Mouse (Mus musculus): ENCODE measurements around the gene Phtf2. TPM values are rescaled to one million over a fixed set of nuclear protein-coding genes. Genes with fewer than 3 reads are reported as not detected.
A peak's percentile ranks its signal among the peaks of the same experiment; 100 is the strongest.

The Phtf2 gene
- 39.4 and 52.6 TPM in 2 replicates for total RNA-seq (2017)

DNA sequence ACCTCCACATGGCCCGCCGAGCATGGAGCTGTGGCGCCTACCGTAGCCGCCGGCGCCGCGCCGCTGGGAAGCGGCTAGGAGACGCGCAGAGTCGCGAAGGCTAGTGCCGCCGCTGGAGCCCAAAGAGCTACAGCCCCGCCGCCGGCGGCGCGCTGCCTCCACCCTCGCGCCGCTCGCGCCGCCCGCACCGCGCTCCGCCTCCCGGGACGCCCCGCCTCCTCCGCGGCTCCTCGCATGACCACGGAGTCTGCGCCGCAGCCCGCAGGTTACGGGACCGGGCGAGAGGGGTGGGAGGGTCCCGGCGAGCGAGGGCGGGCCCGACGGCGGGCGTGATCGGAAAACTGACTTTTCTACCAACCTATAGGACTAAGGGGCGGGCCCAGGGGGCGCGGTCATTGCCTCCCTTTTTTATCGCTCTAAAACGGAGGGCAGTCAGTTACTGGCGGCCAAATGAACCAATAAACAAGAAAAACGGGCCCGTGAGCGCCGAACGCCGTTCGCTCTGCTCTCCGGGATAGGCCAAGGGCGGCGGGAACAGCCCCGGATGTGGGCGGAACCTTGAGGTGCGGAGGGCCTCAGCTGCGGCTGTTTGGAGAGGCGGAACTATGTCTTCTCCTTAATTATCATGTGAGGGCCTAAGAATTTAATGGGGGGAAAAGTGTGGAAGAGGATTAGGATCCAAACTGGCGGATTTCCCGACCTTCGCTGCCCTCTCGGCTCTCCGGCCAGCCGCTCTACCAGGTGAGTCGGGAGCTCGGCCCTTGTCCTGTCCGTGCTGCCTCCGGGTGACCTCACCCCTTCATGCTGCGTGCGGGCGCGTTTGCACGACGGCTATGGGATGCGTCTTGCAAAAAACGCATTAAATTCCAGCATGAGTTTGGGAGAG is at the start of gene Phtf2, which contains the start of gene Tmem60:
TSS of gene Phtf2 (minus strand) at position 210 of the 886 bp plus-strand sequence.
TSS of gene Tmem60 (plus strand) at position 277 of the 886 bp plus-strand sequence.
- ATAC-seq (ENCODE audit: extremely low read depth, insufficient number of reproducible peaks, low FRiP score, poor library complexity, severe bottlenecking): peak; percentile 92

DNA sequence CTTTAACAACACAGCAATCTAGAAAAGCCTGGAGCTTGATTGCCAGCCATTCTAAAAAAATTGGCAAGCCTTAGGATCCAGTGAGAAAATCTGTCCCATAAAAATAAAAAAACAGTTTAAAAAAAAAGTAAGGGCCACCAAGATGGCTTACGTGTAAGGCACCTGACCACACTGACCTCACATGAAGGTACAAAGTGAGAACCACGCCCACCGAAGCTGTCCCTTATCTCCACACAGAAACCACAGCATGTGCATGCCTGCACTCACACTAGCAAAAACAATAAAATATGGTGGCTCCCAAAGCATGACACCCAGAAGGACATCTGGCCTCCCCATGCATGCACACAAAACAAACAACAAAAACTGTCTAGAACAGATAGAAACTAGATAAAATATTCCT is 49.4 kb upstream of the Phtf2 start:
- ATAC-seq (ENCODE audit: extremely low read depth, insufficient number of reproducible peaks, low FRiP score, poor library complexity, severe bottlenecking): no peak

DNA sequence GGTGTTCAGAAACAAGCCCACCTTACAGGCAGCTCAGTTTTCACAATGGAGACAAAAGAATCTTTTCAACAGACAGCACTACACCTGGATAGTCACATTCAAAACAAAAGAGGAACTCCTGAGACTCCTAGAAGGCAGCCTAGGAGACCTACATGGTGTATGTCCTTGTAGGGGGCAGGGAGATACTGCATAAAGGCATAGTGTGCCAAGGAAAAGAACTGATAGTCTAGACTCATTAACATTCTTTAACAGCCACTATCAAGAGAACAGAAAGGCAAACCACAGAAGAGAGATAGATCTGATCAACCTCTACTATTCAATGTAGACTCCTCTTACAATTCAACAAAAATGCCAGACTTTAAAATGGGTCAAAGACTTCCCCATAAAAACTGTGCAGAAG is 48.5 kb upstream of the Phtf2 start:
- no peak; the same call in 1 of the 2 replicates for ATAC-seq (ENCODE audit: extremely low read depth, insufficient number of reproducible peaks, low FRiP score, poor library complexity, severe bottlenecking)

DNA sequence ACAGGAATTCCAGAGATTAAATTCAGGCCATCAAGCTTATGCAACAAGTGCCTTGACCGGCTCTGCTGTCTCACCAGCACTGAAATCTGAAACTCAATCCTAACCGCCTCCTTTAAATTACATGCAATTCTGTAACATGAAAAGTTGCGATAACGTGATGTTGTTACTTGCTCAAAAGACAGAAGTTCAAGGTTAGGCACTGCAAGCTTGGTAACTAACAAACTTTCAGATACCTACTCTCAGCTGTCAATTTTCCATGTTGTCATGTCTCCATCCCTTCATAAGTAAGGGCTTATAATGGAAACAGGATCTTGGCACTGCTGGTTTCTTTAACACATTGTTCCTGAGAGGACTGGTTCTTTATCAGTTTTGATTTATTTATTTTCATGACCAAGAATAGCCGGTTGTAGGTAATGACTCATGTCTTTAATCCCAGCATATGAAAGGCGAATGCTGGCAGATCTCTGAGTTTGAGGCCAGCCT is 47.8 kb upstream of the Phtf2 start:
- no peak for ATAC-seq (ENCODE audit: extremely low read depth, insufficient number of reproducible peaks, low FRiP score, poor library complexity, severe bottlenecking)

DNA sequence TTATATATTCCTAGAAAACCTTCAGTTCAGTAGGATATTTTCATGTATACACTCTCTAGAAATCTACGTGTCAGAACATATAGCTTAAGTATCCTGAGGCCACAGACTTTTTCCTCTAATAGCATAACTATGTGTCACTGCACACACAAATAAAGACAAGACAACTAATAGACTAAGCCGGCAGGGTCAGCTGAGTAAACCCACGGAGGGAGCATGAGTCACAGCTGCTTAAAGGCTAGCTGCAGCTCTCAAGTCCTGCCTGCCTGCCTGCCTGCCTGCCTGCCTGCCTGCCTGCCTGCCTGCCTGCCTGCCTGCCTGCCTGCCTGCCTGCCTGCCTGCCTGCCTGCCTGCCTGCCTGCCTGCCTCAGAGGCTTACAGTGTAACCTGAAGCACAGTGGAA is 43.5 kb upstream of the Phtf2 start:
- ATAC-seq (ENCODE audit: extremely low read depth, insufficient number of reproducible peaks, low FRiP score, poor library complexity, severe bottlenecking): no peak

DNA sequence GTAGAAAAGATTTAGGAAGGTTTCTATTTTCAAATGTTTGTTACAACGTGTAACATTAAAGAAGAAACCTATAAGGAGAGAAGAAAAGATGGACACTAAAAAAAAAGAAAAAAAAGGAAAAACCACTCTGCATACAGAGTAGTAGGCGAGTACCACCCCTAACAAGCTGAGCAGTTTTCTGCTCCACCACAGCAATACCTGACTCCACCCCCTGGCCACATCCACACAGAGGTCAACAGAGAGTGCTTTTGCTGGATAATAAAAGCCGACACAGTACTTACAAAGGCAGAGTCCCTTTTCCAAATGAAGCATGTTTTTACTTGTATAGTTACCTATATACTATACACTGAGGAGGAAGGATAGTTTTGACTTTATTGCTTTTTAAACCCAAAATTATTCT is 42.7 kb upstream of the Phtf2 start:
- no peak for ATAC-seq (ENCODE audit: extremely low read depth, insufficient number of reproducible peaks, low FRiP score, poor library complexity, severe bottlenecking)

DNA sequence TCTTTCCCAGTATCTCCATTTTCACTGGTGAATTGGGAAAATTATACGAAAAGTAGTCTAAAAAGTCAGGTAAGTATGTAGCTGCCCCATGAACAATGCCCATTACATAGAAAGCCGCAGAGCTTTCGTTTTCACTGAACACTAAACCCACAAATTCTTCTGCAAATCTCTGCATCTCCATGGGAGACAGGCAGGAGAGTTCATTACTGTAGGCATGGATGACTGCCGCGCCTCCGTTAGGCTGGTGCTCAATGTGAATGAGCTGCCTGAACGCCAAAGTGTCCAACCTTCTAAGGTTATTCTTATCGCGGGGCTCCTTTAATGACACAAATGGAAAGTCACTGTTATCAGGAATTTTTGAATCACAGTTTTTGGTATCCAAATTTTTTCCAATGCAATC is 37.6 kb upstream of the Phtf2 start:
- ATAC-seq (ENCODE audit: extremely low read depth, insufficient number of reproducible peaks, low FRiP score, poor library complexity, severe bottlenecking): no peak

DNA sequence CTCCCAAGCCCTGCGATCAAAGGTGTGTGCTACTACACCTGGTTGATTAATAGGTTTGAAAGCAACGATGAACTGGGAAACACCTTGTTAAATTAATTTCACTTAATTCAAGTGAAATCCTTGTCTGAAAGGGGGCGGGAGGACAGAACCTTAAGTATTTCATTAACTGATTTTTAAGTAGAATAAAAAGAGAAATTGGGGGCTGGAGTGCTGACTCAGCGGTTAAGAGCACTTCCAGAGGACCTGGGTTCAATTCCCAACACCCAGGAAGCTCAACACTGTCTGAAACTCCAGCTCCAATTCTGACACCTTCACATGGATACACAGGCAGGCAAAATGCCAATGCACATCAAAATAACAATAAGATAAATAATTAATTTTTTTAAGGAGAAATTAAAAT is 37.0 kb upstream of the Phtf2 start:
- ATAC-seq (ENCODE audit: extremely low read depth, insufficient number of reproducible peaks, low FRiP score, poor library complexity, severe bottlenecking): no peak

DNA sequence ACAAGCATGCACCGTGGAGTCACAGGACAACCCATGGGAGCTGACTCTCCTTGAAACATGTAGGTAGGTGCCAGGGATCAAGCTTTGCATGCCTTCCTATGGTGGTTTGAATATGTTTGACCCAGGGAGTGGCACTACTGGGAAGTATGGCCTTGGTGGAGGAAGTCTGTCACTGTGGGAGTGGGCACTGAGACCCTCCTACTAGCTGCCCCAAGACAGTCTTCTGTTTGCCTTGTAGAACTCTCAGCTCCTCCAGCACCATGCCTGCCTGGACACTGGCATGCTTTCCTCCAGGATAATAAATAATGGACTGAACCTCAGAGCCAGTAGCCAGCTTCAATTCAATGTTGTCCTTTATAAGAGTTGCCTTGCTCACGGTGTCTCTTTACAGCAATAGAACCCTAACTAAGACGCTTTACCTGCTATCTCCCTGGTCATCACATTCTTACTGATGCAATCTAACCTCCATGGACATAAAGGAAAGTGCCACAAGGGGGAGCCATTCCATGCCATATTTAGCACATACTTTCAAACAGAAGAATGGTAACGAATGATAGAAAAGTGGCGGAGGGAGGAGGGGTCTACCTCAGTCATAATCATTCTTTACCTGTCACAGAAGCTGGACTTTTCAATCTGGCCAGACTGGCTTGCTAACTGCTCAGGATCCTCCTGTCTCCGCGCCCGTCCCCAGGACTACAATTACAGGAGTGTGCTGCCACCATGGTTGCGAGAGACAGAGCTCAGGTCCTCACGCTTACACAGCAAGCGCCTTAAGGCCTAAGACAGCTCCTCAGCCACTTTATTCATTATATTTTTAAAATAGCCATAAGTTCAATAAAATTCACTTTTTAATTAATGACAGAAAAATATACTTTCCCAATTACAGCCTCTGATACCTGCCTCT is 31.7 kb upstream of the Phtf2 start:
- peak; percentile 74 for ATAC-seq (ENCODE audit: extremely low read depth, insufficient number of reproducible peaks, low FRiP score, poor library complexity, severe bottlenecking)

DNA sequence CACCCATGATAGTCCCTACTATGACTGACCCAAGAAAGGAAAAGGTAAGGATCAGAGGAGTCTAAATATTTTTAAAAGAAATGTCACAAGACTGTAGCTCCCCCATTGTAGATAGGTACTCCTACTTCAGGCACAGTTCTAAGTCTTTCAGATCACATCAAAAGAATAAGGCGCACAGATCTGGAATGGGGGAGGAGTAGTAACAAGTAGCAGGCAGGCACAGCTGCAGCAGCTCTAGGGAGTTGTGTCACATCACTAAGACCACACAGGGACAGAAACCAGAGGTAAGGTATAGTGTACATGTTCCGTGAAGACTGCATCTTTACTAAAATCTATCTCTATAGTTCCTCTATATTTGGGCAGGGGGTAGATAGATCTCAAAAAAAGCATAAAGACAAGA is 29.8 kb upstream of the Phtf2 start:
- no peak for ATAC-seq (ENCODE audit: extremely low read depth, insufficient number of reproducible peaks, low FRiP score, poor library complexity, severe bottlenecking)

DNA sequence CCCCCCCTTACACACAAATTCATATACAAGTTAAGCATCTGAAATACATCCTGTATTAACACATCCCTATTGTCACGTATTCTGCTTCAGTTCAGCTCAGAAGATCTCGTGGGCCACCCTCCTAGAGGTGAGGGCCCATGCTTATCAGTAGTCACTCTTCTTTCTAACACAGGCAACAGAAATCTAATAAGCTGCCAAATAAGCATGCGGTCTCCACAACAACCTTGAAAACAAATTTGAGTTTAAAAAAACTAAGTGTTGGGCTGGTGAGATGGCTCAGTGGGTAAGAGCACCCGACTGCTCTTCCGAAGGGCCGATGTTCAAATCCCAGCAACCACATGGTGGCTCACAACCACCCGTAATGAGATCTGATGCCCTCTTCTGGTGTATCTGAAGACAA is 24.3 kb upstream of the Phtf2 start:
- no peak for ATAC-seq (ENCODE audit: extremely low read depth, insufficient number of reproducible peaks, low FRiP score, poor library complexity, severe bottlenecking)

DNA sequence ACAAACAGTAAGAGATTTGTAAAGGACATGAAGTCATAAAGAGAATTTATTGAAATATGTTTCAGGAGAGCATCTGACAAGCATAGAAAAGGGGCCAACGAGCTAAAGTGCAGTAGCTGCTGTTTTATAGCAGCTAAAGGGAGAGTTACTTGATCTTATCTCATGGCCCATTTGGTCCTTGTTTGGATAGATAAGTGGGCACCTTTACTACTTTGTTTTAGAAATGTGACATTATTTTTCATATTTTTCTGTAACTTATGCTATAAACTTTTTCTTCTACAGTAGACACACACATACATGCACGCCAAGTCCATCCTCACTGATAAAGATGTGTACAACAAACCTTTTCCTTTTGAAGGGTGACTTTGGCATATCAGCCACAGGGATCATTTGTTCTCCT is 23.5 kb upstream of the Phtf2 start:
- ATAC-seq (ENCODE audit: extremely low read depth, insufficient number of reproducible peaks, low FRiP score, poor library complexity, severe bottlenecking): no peak

DNA sequence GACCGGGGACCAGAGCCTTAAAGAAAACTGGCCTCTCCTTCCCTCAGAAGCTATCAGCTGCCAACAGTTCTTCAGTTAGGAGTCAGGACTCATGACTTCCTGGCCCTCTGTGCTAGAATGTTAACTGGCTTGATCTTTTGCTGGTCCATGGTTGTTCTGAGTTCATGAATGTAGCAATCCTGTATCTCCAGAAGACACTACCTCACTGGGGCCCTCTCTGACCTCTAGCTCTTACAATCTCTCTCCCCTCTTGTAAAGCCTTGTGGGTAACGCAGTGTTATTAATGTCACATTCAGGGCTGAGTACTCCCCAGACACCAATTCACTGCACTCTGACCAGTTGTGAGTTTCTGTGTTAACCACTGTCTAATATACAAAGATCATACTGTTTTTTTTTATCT is 22.7 kb upstream of the Phtf2 start:
- no peak for ATAC-seq (ENCODE audit: extremely low read depth, insufficient number of reproducible peaks, low FRiP score, poor library complexity, severe bottlenecking)

DNA sequence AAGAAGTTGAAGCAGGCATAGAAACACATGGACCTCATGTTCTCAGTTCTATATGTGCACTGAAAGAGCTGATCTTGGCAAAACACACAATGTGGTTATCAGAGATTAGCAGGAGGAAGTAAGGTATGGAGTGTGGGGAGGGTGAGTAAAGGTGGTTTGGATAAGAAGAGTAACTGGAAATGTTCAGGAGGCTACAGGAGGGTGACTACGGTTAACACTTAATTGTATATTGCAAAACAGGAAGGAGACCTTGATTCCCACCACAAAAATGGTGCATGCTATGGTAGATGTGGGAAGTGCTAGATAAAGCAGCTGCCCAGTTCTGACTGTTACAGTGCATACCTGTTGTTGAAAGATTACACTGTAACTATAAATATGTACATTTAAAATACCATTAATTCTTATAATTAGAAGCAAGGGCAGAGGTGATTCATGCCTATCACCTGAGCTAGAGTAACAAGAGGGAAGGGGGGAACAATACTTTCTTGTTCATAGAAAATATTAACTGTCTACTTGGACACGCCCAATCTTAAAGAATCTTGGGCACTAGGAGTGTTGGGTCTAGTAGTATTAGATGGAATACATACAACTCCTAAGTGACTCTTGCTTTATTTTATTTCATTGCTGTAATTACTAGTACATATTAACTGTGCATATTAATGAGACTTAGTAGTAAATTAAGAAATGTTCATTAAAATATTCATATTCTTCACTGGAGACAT is 15.7 kb upstream of the Phtf2 start:
- ATAC-seq (ENCODE audit: extremely low read depth, insufficient number of reproducible peaks, low FRiP score, poor library complexity, severe bottlenecking): no peak

DNA sequence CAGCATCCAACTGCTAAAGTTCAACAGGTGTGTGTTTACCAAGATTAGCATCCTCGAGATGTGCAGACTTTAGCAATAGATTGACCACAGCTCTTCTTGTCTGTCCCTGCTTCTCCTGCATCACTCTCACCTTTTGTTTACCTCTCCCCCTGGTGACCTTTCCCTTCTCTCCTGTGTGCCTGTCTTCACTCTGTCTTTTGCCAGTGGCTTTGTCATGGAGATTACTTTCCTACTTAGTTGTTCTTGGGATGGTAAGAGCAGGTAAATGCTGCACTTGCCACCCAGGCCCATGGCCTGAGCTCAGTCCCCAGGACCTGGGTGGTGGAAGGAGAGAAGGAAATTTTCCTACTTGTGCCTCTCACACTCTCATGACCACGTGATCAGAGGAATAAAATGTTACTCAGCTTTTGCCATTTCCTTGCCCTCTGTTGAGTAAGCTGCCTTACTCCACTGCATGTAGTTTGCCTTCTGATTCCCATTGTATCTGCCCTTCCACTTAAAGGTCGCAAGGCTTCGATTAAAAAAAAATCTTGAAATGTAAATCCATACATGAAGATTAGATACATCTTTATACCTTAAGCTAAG is 2.2 kb upstream of the Phtf2 start:
- ATAC-seq (ENCODE audit: extremely low read depth, insufficient number of reproducible peaks, low FRiP score, poor library complexity, severe bottlenecking): no peak

DNA sequence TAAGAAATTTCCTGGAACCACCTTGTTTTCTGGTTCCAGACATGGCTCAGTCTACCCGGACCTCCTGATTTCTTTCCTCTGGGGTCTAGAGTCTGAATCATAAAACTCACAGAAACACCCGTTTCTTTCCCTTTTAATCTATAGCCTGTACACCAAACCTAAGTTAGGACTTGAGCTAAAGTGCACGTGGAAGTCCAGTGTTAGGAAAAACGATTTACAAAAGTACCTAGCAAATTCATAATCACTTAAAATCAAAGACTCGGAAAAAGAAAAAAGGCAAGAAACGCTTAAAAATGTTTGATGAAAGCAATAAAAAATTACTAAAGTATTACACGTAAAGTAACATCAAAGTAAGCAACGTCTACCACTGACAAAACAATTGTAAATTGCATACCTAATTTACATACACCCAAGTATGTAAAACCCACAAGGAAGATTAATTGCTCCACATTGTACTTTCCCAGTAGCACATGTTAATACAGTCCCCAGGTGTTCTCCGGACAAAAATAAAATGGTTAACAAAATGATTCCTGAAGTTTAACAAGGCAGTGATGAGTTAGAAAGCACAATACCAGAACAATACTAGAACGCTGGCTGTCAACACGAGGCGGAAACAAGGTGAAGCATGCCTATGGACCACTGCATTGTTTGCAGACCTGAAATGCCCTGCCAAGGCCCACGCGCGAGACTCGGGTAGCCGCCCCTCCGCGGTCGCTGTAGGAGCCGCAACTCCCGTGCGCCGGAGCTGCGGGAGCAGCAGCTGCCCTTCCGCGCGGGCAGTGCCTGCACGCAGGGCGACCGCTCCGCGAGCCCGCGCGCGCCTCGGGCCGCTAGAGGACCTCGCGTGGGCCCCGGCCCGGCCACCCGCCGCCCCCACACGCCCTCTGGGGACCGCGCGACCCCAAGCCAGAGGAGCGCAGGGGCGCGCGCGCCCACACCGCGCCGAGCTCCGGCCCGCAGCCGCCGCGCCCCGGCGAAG is 838 bp downstream of the Phtf2 start:
- ATAC-seq (ENCODE audit: extremely low read depth, insufficient number of reproducible peaks, low FRiP score, poor library complexity, severe bottlenecking): no peak

DNA sequence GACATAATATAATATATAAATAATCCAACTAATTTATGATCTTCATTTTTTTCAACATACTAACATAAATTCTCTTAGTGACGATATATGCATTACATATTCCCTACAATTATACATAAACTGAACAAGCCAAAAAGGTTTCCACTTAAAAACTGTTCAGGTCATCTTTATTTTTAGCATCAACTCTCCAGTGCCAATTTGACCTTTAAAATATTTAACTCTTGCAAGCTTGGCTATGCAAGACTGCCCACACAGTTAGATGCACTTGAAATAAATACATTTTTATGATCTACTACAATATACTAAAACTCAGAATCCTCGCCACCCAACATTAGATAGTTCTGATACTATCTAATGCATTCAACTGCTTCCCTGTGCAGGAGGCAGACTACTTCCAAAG is 1.5 kb downstream of the Phtf2 start:
- no peak for ATAC-seq (ENCODE audit: extremely low read depth, insufficient number of reproducible peaks, low FRiP score, poor library complexity, severe bottlenecking)

DNA sequence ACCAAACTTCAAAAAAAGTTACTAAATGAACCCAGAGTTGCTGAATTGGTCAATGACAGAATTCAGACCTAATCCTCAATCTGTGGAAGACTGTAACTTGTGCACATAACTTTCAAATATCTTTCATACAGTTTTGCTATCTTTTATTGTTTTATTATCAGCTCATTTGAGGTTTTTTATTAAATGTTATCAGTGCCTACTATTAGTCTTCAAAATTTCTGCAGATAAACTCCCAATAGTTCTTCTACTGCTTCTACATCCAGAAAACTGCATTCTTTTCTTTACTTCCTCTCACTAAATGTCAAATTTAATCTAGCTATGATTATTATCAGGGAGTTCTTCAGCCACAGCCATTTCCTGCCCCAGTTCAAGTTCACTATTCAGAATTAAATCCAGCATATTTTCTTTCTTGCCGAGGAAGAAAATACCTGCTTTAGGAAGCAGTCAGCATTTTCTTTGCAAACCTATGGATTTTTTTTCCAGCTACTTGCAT is 4.9 kb downstream of the Phtf2 start:
- no peak for ATAC-seq (ENCODE audit: extremely low read depth, insufficient number of reproducible peaks, low FRiP score, poor library complexity, severe bottlenecking)
